In the genomic region with DNA sequence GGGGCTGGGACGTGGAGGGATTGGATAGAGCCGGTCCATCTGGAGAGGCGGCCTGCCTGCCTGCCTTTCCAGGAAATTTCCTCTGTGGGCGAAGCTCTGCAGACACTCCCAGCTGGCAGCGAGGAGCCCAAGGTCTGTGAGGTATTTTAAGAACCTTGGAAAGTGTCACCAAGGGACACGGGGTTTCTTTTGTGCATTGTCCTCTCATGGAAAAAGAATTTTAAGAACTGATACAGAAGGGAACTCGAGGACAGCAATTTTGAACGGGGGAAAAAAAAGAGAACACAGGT, we compare ENCODE assay signal across 26 mouse cellular contexts. TPM values are rescaled to one million over a fixed set of nuclear protein-coding genes. Genes with fewer than 3 reads are reported as not detected.
DNase-seq lines count a peak whose midpoint lies in the region; ATAC-seq lines count a peak whose summit lies in the region.
"Had no signal": no experiment of that assay in that cellular context is flagged by ENCODE, and none has a peak within 500 bp of the region (broad histone marks: within the 10 kb centered on the region; RNA-seq: fewer than 3 reads in every experiment).

No protein-coding gene starts in this region.

- H3K27me3 ChIP-seq in midbrain, embryonic 12.5 days: peaks cover 80% of the 10 kb centered on the region
- H3K27me3 ChIP-seq in midbrain, embryonic 15.5 days (replicated peaks): peaks cover 22% of the 10 kb centered on the region
- H3K27me3 ChIP-seq: intestine, embryonic 15.5 days had no signal

- no peaks in the 10 kb centered on the region for H3K9me3 ChIP-seq in midbrain, embryonic 12.5 days
- H3K9me3 ChIP-seq in midbrain, embryonic 15.5 days: no peaks in the 10 kb centered on the region
- H3K9me3 ChIP-seq: embryonic facial prominence, embryonic 15.5 days; forebrain, embryonic 10.5 days; heart, embryonic 10.5 days; hindbrain, embryonic 10.5 days; intestine, embryonic 15.5 days had no signal

- 0 out of 2 replicates have a peak overlapping the region, but pooled peaks have one; percentile 7 for H3K27ac ChIP-seq in midbrain, embryonic 12.5 days (replicated peaks)
- H3K27ac ChIP-seq in midbrain, embryonic 15.5 days: no peak overlapping the region
- H3K27ac ChIP-seq: embryonic facial prominence, embryonic 15.5 days; forebrain, embryonic 10.5 days; gastrocnemius, adult 2 months; heart, embryonic 10.5 days; hindbrain, embryonic 10.5 days; hindbrain, embryonic 14.5 days; intestine, embryonic 15.5 days had no signal

- intact Hi-C loops in heart, postnatal 36 days (cut with DNase I): loop anchor here (5.0 to 10.0 kb wide), 4 partner anchors 125 to 715 kb away; a partner anchor contains a TSS

- no peaks in the 10 kb centered on the region for H3K36me3 ChIP-seq in midbrain, embryonic 12.5 days
- no peaks in the 10 kb centered on the region for H3K36me3 ChIP-seq in midbrain, embryonic 15.5 days (replicated peaks)
- H3K36me3 ChIP-seq: embryonic facial prominence, embryonic 15.5 days; forebrain, embryonic 10.5 days; heart, embryonic 10.5 days; hindbrain, embryonic 10.5 days; intestine, embryonic 15.5 days had no signal

- no peak overlapping the region for H3K9ac ChIP-seq in midbrain, embryonic 12.5 days (replicated peaks)
- H3K9ac ChIP-seq in midbrain, embryonic 15.5 days: no peak overlapping the region
- H3K9ac ChIP-seq: embryonic facial prominence, embryonic 15.5 days; hindbrain, embryonic 14.5 days; intestine, embryonic 15.5 days had no signal

- WGBS in midbrain, embryonic 12.5 days: 28% methylated on average over 8 of the region's 8 CpGs
- 20% methylated on average over 8 of the region's 8 CpGs for WGBS in midbrain, embryonic 15.5 days

- H3K4me2 ChIP-seq in midbrain, embryonic 12.5 days (replicated peaks): no peak overlapping the region
- H3K4me2 ChIP-seq in midbrain, embryonic 15.5 days: no peak overlapping the region
- H3K4me2 ChIP-seq: embryonic facial prominence, embryonic 15.5 days; hindbrain, embryonic 14.5 days had no signal

- ATAC-seq in midbrain, embryonic 12.5 days (ENCODE audit: low FRiP score, low read depth): no peak
- no peak for ATAC-seq in midbrain, embryonic 15.5 days (replicated peaks)
- ATAC-seq: activated CD4-positive, CD25-positive, alpha-beta regulatory T cell, adult 4 months; Patski had no signal

- H3K4me3 ChIP-seq in midbrain, embryonic 12.5 days: no peak overlapping the region
- no peak overlapping the region for H3K4me3 ChIP-seq in midbrain, embryonic 15.5 days
- H3K4me3 ChIP-seq: embryonic facial prominence, embryonic 15.5 days; erythroblast, embryonic 14.5 days; gastrocnemius, adult 2 months; hindbrain, embryonic 10.5 days; intestine, embryonic 15.5 days had no signal

- peaks cover 18% of the 10 kb centered on the region for H3K4me1 ChIP-seq in midbrain, embryonic 12.5 days
- peaks cover 19% of the 10 kb centered on the region for H3K4me1 ChIP-seq in midbrain, embryonic 15.5 days
- H3K4me1 ChIP-seq: heart, embryonic 10.5 days; intestine, embryonic 15.5 days had no signal

- DNase-seq in cerebellum, postnatal 25 days: peak; percentile 52 to 68
- no peak for DNase-seq in cerebellum, adult 11-12 months
- DNase-seq in heart, adult 18-20 months: peak; percentile 10 to 13
- no peak for DNase-seq in heart, adult 9 months (ENCODE audit: low spot score in 2 of 2)
- DNase-seq in right cerebral cortex, postnatal 10 days (ENCODE audit: low spot score in 2 of 2): peak; percentile 37 to 57
- no peak for DNase-seq in heart, postnatal 36 days
- DNase-seq: adrenal gland, postnatal 14 days; gastrocnemius, adult 2 months; gastrocnemius, postnatal 25 days had no signal

RNA-seq across cellular contexts. Expression of a gene that starts 41.0 kb away (rescaled TPM):
- total RNA-seq in heart, adult 18-20 months (2021): not detected
- polyA plus RNA-seq in midbrain, embryonic 12.5 days (2016; fragmentation: Nextera tagmentation; extraction: Ambion mirVana): 0.22 and 0.31 TPM in 2 replicates
- polyA plus RNA-seq in midbrain, embryonic 15.5 days (2015; fragmentation: Nextera tagmentation; extraction: Ambion mirVana): 1.7 and 2.0 TPM in 2 replicates
- not detected for total RNA-seq in heart, postnatal 36 days (2021)
- total RNA-seq: CH12.LX; common myeloid progenitor, adult 5-6 weeks; gastrocnemius, adult 2 months; gastrocnemius, postnatal 25 days; granulocyte monocyte progenitor cell, adult 5-6 weeks; heart, postnatal 10 days had no signal
- polyA plus RNA-seq: activated CD4-positive, CD25-positive, alpha-beta regulatory T cell, adult 4 months; C2C12; erythroblast, embryonic 14.5 days; heart, embryonic 14.5 days had no signal

Comparison
In these comparisons a context has a peak if more than half of its experiments do, and no peak if none do; other contexts are left out.
1. DNase-seq: peak in cerebellum, postnatal 25 days (2 of 2), heart, adult 18-20 months (2 of 2) and right cerebral cortex, postnatal 10 days (2 of 2); none in cerebellum, adult 11-12 months (single experiment), heart, adult 9 months (0 of 2) and heart, postnatal 36 days (0 of 2).